Mouse (Mus musculus) lung, postnatal 25 days (tissue): ENCODE data around the gene Gab2.

Source experiments
- DNase-seq: peaks from one replicate; pipeline ENCODE4 v3.0.0; 2022; ENCODE audit warnings: low spot score

The Gab2 gene

DNA sequence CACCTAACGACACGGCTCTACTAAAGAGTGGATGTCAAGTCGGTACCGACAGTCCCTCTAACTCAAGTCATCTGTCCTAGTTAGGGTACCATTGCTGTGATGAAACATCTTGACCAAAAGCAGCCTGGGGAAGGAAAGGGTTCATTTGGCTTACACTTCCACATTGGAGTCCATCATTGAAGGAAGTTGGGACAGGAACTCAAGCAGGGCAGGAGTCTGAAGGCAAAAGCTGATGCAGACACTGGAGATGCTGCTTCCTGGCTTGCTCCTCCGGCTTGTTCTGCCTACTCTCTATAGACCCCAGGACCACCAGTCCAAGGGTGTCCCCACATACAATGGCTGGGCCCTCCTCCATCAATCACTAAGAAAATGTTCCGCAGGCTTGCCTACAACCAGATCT is 234.3 kb downstream of the Gab2 start:
- no peak for DNase-seq

- no peak for DNase-seq
These were observed 236.3 kb downstream of the Gab2 start for GRCm38 (mm10) chr7:97317706-97318105.

GRCm38 (mm10) chr7:97324342-97324741 is 243.0 kb downstream of the Gab2 start:
- DNase-seq = no peak

DNA sequence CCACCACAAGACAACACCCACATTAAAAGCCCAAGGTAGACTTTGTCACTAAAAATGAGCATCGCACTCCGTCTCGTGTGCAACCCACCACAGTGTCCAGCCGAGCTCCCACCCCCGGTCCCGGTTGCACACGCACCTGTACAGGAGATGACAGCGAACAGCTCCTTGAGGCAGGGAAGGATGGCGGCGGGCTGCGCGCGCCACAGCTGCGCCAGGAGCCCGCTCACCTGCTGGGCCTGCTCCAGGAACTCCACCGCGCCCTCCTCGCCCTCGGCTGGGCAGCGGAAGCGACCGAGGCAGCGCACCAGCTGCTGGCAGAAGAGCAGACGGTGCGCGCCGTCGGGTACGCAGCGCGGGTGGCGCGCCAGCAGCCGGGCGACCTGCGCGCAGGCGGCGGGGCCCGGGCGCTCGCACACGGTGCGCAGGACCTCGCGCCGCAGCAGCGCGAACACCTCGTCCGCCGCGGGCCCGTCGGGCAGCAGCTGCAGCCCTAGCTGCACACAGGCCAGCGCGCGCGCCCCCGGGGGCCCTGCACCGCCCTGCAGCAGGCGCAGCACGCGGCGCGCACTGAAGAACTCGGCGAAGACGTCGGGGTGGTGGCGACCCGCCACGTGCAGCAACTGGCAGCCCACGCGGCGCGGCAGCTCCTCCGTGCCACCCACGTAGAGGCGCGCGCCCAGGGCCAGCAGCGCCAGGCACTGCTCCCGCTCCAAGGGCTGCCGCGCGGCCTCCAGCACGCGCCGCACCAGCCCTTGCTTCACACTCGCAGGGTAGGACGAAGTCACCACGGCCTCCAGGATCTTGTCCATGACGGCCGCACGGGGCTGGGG is 244.0 kb downstream of the Gab2 start:
- DNase-seq = no peak

DNA sequence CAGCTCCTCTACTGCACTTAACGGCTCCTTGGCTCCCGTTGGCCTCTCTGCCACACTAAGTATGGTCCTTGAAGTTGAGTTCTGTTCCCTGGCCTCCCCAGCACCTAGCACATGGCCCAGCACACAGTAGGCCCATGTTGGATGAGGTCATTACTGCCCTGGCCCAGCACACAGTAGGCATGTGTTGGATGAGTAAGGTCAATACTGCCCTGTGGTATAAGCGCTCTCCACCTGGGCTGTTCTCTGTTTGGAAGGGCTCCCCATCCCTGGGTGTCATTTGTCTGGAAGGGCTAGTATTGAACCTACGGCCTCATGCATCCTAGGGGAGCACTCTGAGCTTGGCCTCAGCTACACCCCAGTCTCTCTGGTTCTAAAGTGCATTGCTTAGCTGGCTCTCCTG is 246.0 kb downstream of the Gab2 start:
- DNase-seq = no peak

DNA sequence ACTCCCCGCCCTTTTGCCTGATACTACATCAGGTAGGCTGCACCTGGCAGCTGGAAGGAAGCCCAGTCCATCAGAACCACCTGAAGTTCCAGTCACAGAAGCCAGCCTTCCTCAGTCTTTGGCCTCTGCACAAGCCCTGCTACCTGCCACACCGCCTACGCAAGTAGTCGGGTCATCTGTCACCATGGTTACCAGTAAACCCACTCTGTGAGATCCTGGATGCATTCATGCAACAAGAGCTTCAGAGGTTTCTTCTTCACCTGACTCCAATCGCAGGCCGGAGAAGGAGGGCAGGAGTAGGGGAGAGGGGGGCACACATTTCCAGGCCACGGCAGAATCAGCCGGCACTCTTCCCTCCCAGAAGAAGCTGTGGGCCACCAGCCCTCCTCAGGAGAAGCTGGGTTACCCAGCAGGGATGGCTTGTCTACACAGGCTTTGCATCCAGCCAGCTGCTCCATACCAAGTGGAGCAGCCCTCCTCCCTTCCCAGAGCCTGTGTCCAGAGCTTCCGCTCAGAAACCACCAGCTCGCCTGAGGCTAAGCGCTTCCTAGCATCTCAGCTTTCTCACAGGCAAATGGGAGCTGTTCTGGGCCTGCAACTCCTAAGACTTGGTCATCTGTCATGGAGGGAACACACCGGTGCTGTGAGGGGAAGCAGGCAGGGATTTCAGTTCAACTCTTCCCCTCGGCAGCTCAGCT is 247.7 kb downstream of the Gab2 start:
- no peak for DNase-seq

DNA sequence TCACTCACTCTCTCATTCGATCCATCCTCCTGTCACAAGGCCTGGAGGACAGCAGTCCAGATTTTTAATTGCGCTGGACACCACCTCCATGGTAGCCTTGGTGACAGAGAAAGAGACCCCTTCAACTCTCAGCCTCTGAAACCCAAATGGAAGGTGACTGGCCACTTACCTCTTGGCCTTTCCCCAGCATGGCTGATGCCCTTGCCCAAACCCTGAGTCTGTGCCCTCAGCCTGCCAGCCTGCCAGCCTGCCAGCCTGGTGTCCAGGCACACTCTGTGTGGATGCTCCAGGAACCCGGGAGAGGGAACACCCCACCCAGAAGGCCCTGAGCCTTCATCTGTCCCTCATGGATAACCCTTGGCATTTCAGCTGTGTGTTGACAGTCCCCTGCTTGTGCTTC is 248.3 kb downstream of the Gab2 start:
- DNase-seq = no peak

GRCm38 (mm10) chr7:97330931-97331645 is 249.7 kb downstream of the Gab2 start:
- no peak for DNase-seq

- peak; percentile 96 for DNase-seq
These were observed 250.6 kb downstream of the Gab2 start, which contains the start of the genes Usp35 and Kctd21 for GRCm38 (mm10) chr7:97331726-97332666. TSS of gene Usp35 (minus strand) at chr7:97332020. TSS of gene Kctd21 (plus strand) at chr7:97332327.

GRCm38 (mm10) chr7:97332667-97333041 is 251.3 kb downstream of the Gab2 start:
- no peak for DNase-seq

GRCm38 (mm10) chr7:97333113-97333898 is 251.9 kb downstream of the Gab2 start:
- DNase-seq = no peak

DNA sequence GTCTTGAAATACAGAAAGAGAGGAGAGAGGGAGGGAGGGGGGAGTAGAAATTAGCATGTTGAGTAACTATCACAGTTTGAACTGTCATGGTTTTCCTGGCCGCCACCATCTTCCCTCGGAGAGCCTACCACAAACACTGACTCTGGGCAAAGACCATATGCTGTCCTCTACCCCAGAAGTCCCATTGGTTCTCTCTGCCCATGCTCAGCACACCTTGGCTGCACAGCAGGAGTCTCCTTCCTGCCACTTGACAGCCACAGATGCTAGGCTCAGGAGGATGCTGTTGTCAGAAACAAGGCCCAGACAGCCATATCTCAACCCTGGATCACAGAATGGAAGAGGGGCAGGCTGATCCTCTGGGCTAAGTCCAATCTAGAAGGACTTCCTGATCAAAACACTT is 253.0 kb downstream of the Gab2 start:
- no peak for DNase-seq

- no peak for DNase-seq
These were observed 255.3 kb downstream of the Gab2 start for GRCm38 (mm10) chr7:97336678-97337077.

- no peak for DNase-seq
These were observed 257.2 kb downstream of the Gab2 start for GRCm38 (mm10) chr7:97338593-97338992.

- DNase-seq = no peak
These were observed 258.2 kb downstream of the Gab2 start for GRCm38 (mm10) chr7:97339623-97340022.

DNA sequence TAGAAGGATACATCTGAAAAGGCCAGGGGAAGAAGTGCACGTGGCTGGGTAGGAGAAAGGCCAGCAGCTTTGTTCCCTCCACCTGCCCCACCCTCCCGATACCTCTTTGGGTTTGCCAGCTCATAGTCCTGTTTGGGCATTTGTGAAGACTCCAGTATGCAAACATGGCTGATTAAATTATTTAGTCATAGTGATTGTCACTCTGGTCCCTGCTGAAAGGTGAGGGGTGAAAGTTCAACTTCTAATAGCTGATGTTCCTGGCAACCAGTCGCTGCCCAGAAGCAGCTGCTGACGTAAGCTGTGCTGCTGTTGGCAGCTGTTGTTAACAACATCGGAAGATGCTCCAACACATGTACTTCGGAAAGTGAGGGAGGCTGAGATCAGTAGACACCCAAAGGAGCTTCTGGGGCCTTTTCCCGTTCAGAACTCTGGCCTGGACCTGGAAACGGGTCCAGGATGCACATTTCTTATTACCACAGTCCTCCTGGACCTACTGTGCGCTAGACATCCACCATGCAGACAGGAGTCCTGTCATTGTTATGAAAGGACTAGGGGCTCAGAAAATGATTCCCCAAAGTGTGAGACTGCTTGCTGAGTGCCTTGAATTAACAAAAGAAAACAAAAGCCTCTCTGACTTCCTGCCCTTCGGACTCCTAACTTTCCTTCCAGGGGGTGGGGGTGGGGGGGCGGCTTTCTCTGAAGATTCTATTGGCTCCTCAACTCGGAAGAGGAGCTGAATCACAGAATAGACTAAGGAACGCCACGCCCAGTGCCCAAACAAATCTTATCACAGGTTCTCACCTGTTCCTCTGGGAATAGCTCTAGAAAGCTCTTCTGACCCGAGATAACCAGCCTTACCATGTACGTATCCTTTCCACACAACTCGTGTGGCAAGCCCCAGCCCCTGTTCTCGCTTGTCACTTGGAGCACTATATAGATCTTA is 259.8 kb downstream of the Gab2 start:
- no peak for DNase-seq

GRCm38 (mm10) chr7:97342961-97343360 is 261.6 kb downstream of the Gab2 start:
- DNase-seq = no peak

- no peak for DNase-seq
These were observed 263.3 kb downstream of the Gab2 start for GRCm38 (mm10) chr7:97344655-97345054.

- DNase-seq = no peak
These were observed 264.0 kb downstream of the Gab2 start for GRCm38 (mm10) chr7:97345229-97345871.
